Mouse (Mus musculus) liver, adult 2 months (tissue): ENCODE data around the gene Rsph14.

Source experiments
- CTCF ChIP-seq: fragments of 200-500 bp; IDR thresholded peaks from 2 replicates; pipeline ENCODE4 v1.5.1; 2011; ENCODE audit warnings: low read depth, low read length, control low read depth
- POLR2A ChIP-seq: fragments of 200-500 bp; IDR thresholded peaks from 2 replicates; pipeline ENCODE4 v1.6.1; 2011; ENCODE audit warnings: low read length, control low read depth; ENCODE audit not compliant: insufficient read depth; ENCODE audit errors: extremely low read depth

GRCm38 (mm10) chr10:74973026-74973425 is 59.4 kb downstream of the Rsph14 start:
- TF ChIP-seq CTCF: no peak
- no peak for TF ChIP-seq POLR2A
